Mouse (Mus musculus) left cerebral cortex, adult 6 months (tissue): ENCODE results near the gene 4930558K02Rik. TPM values are rescaled to one million over a fixed set of nuclear protein-coding genes. Genes with fewer than 3 reads are reported as not detected.

Experiments
- long read RNA-seq, 2 experiments: library from polyadenylated mRNA; unstranded; transcript quantifications; one replicate each; pipeline ENCODE4 v2.0.0; 2019 to 2020
- polyA plus RNA-seq: library from polyadenylated mRNA; unstranded; fragments of <200 nt; fragmentation: Nextera tagmentation; gene quantifications from 2 replicates; pipeline ENCODE4 v1.2.3, GENCODE M21; 2021

The 4930558K02Rik gene
- polyA plus RNA-seq: not detected in 2 replicates
- long read RNA-seq, experiment 1: 0 reads
- long read RNA-seq, experiment 2: 0 reads

DNA sequence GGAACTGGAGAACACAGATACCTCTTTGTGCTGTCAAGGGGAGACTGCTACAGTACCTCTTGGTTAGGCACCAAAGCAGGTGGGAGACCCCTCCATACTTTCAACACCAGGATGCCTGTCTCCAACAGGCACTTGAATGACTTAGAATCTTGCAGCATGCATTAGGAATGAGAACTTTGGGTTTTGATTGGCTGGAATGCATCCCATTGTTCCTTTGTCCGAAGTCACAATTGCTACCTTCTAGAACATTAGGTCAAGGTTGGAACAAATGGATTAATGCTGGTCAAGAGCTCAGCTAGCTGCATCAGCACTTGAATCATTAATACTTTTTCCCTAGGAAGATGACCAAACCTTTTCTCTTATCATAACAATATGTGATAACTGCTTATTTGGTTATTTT, at the start of gene 4930558K02Rik:
TSS of gene 4930558K02Rik (minus strand) at position 101 of the 400 bp plus-strand sequence.

GRCm38 (mm10) chr1:161968589-161969407, 10.6 kb downstream of the 4930558K02Rik start, which contains the start of gene Pigc:
Pigc (plus strand) TSS chr1:161969186.

Other genes with a start within 250 kb of the 4930558K02Rik start
- not detected in 2 replicates for gene Fasl, start 191.1 kb downstream of the 4930558K02Rik start, polyA plus RNA-seq
- gene Suco, start 103.0 kb downstream of the 4930558K02Rik start, polyA plus RNA-seq: 5.4 and 5.8 TPM in 2 replicates
- gene Pigc, start 10.4 kb downstream of the 4930558K02Rik start, polyA plus RNA-seq: 8.8 and 9.1 TPM in 2 replicates